Mouse (Mus musculus): Measurements from ENCODE around the gene Ccr1. TPM values are rescaled to one million over a fixed set of nuclear protein-coding genes. Genes with fewer than 3 reads are reported as not detected.

The Ccr1 gene
- total RNA-seq, 2 experiments from 2014 or later = 2.6 to 2.9 TPM

DNA sequence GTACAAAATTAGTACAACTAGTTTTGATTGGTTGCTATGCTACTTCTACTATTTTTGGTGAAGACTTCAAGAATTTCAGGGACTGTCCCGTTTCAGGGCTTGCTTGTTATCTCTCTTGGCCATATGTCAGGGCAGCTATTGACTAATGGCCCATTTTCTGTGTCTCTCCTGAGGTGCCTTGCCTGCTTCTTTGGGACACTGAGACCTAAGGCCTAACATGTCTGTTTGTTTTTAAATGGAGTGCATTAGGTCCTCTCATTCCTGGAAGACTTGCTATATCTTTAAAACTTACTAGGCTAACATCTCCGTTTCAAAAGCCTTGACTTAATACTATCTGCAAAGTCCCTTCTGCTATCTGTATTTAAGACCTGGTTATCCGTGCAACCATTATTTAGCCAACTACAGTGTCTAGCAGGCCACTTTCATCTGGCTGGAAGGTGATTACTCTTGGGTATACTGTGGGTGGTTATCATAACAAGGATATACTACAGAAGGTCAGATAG lies 10.5 kb downstream of the Ccr1 start:
- no peak for DNase-seq (ENCODE audit: low spot score in 2 of 2)

DNA sequence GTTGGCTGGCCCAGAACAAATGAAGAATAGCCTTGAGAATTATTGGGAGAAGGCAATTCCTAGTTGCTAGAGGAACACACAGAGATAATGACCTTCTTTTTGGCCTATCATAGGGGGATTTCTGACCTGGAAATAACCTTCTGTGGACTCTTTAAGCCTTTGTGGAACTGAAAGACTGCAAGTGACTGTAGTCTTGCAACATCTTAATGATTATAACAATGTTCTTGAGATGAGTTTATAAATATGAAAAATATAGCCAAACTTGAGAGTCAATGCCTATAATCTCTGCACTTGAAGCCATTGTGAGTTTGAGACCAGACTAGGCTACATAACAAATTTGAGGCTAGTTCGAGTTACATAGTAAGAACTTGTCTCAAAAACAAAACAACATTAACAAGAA lies 11.6 kb downstream of the Ccr1 start:
- no peak for DNase-seq (ENCODE audit: low spot score in 2 of 2)

DNA sequence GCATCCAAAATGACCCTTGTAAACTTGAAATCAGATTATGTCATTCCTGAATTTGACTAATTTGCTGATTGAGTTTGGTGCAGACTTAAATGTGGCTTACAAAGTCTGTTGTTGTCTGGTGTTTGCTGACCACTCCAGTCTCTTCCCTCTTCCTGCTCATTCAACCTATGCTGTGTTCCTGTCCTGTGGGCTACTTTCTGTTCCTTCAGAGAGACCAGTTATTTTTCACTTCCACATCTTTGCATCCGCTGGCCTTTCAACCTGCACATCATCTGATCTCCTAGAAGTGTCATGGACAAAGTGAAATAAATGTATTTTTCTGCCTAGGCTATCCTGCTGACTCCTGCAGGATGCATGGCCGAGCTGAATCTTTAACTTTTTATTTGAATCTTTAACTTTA lies 14.9 kb downstream of the Ccr1 start:
- DNase-seq (ENCODE audit: low spot score in 2 of 2) = no peak

GRCm38 (mm10) chr9:123951176-123951575 lies 17.3 kb downstream of the Ccr1 start:
- no peak for DNase-seq (ENCODE audit: low spot score in 2 of 2)

- DNase-seq (ENCODE audit: low spot score in 2 of 2) = no peak
Observed at GRCm38 (mm10) chr9:123949432-123949831, 19.1 kb downstream of the Ccr1 start.

DNA sequence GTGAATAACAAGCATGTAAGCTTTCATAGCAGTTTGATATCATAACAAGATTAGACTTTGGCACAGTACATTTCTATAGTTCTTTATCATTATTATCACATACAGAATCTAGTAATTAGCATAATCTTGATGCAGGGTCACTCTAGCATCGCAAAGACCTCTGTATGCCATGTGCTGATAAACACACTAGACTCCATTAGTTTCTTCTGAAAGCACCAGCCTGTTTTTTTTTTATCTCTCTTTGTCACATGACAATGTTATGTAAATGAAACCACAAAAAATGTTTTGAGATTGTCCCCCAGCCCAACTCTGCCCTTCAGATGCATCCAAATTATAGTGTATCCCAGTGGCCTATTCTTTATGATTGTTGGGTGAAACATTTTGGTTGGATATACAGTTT lies 20.7 kb downstream of the Ccr1 start:
- DNase-seq (ENCODE audit: low spot score in 2 of 2) = no peak

GRCm38 (mm10) chr9:123942025-123942424 lies 26.5 kb downstream of the Ccr1 start:
- no peak for DNase-seq (ENCODE audit: low spot score in 2 of 2)

- DNase-seq (ENCODE audit: low spot score in 2 of 2) = no peak
Observed at GRCm38 (mm10) chr9:123941316-123941715, 27.2 kb downstream of the Ccr1 start.

GRCm38 (mm10) chr9:123940628-123941027 lies 27.9 kb downstream of the Ccr1 start:
- DNase-seq (ENCODE audit: low spot score in 2 of 2) = no peak

- DNase-seq (ENCODE audit: low spot score in 2 of 2) = no peak
Observed at GRCm38 (mm10) chr9:123940168-123940567, 28.3 kb downstream of the Ccr1 start.

DNA sequence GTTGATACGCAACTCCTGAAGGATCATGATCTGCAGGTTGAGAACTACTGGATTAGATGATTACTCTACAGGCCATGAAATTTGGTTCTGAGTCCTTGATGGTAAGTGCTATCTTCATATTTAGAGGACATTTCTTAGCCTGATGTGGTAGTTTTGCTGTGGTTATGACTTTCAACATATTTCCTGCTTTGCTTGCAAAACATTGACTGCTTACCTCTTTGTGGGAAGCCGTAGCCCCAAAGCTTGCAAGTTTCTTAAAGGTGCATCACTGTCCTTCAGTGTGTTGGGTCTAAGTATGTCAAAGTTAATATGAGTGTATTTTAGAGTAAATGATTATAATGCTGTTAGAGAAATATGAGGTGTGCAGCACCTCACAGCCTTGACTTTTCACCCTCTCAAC lies 30.5 kb downstream of the Ccr1 start:
- no peak for DNase-seq (ENCODE audit: low spot score in 2 of 2)

DNA sequence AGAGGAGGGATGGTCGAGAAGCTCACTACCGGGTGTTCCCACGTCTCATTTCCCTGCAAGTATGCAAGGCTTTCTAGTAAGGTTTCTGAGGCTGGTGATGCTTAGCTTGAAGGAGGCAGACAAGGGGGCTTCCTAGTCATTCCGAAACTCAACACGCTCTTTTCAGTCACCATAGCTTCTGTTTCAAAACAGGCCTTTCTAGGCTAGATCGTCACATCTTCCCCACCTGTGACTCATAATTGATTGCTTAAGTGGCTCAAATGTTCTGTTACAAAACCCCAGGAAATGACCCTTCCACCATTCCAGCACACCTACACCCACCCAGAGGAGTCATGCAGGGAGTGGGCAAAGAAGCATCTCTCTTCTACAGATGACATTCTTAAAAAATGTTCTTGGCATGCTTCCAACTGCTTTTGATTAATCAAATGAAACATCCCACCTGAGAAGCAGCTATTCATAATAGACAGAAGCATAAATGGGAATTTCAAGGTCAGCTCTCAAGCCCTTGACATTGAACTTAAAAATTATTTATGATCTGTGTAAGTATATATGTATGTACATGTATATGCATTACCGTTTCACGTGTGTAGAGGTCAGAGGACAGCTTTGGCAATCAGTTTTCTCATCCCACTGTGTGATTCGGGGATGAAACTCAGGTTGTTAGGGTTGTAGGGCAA lies 31.8 kb downstream of the Ccr1 start:
- no peak for DNase-seq (ENCODE audit: low spot score in 2 of 2)

GRCm38 (mm10) chr9:123935776-123936175 lies 32.7 kb downstream of the Ccr1 start:
- DNase-seq (ENCODE audit: low spot score in 2 of 2) = no peak

GRCm38 (mm10) chr9:123935346-123935745 lies 33.1 kb downstream of the Ccr1 start:
- no peak for DNase-seq (ENCODE audit: low spot score in 2 of 2)

DNA sequence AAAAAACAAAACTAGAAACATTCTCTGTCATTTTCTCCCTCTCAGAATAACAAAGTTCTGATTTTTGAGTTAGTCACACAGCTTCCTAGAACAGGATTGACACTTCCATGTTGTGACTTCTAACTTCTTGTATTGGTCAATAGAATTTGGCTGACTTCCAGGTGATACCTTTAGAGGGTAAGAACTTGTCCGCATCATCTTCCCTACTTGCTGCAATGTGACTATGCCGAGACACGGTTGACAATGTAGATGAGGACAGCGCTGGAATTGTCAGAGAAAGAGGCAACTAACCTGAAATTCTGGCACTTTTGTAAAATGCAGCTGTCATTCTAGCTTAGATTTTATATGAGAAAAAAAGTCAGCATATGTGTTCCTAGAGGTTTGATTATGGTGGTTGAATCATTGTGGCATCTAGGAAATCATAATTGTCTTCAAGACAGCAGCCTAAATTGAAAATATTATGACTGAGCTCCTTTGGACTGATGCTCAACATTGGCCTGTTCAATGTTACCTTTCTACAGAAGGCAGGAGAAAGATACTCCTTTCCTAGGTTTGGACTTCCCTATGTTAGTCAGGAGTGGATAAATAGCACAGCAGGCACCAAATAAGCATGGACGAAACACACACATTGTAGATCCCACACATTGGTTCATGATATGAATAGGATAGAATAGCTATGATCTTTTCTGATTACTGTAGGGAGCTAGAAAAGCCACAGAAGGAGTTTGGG lies 34.6 kb downstream of the Ccr1 start:
- no peak for DNase-seq (ENCODE audit: low spot score in 2 of 2)

- no peak for DNase-seq (ENCODE audit: low spot score in 2 of 2)
Observed at GRCm38 (mm10) chr9:123932911-123933675, 35.4 kb downstream of the Ccr1 start.

GRCm38 (mm10) chr9:123931761-123932700 lies 36.5 kb downstream of the Ccr1 start:
- no peak for DNase-seq (ENCODE audit: low spot score in 2 of 2)

DNA sequence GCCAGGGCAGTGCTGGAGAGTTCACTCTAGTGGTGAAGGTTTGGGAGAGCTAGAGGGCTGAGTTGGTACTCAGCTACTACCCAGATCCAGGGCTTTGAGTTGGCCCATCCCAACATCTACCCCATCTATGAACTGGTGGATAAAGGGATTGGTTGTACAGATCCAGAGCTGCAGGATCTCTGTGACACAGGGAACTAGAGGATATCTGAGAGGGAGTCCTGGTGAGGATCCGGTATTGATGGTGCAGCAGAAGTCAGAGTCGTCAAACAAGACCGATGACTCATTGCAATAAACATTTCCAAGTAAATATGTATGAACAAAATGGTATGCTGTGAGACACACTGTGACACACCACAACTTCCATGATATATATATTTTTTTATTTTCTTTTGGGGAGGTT lies 37.6 kb downstream of the Ccr1 start:
- DNase-seq (ENCODE audit: low spot score in 2 of 2) = no peak

DNA sequence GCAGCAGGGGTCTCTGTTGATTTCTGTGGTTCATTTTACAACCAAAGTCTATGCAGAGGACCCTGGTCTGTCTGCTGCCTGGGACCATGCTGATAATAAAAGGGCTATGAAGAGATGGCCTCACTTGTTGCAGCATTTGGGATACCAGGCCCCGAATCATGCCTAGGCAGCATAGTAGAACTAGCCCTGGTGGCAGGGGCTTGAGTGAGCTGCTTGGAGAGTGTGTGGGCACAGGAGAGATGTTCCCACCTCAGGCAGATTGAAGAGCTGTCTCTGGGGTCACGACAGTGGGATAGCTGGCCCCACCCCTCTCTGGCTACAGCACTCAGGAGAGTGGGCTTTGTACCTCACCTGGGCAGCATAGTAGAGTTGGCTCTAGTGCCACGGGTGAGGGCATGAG lies 38.0 kb downstream of the Ccr1 start:
- no peak for DNase-seq (ENCODE audit: low spot score in 2 of 2)

DNA sequence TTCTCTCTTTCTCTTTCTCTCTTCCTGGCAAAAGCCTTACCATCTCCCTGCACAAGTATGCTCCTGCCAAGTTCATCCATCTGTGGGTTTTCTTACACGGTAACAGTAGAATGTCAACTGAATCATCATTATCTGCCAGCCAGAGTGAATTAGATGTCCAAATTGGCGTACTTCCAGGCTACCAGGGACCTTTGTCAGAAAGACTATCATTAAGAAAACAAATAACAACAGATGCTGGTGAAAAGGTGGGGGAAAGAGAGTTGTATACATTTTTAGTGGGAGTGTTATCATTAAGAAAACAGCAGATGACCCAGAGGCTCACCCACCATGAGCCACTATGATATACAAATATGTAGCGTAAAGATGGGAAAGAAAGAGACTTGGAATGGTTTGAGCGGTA lies 38.6 kb downstream of the Ccr1 start:
- DNase-seq (ENCODE audit: low spot score in 2 of 2) = no peak

DNA sequence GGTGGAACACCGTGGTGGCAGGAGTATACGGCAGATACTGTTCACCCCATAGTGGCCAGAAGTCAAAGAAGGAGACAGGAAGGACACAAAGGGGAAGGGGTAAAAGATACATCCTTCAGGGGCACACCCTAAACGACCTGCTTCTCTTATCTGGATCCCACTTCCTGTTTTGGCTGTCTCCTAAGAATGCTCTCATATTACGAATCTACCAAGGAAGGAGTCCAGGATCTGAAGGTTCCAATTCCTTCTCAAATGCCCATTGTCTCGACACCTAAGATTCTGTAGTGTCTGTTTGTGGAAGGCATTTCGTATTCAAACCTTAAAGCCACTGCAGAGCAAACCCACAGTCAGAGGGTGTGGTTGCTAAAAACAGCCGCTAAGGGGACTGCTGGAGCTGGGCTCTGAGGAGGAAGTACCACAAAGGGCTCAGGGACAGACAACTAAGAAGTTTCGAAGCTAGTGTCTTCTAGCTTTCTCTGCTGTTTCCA lies 39.7 kb downstream of the Ccr1 start:
- no peak for DNase-seq (ENCODE audit: low spot score in 2 of 2)
